Mouse (Mus musculus): Measurements from ENCODE around the gene Atg13.

The Atg13 gene

GRCm38 (mm10) chr2:91649553-91650359, 60.6 kb downstream of the Atg13 start, which contains the start of the genes Zfp408 and Arhgap1:
TSS of gene Zfp408 (minus strand) at chr2:91649791.
TSS of gene Arhgap1 (plus strand) at chr2:91649860.
- in situ Hi-C loops (cut with MboI, MseI) = loop anchor here (10.0 kb wide), 1 partner anchor 1265 kb away; the partner anchor contains the start of gene Syt13

GRCm38 (mm10) chr2:91649152-91649551, 61.2 kb downstream of the Atg13 start:
- in situ Hi-C loops (cut with MboI, MseI) = loop anchor here (10.0 kb wide), 1 partner anchor 1266 kb away; the partner anchor contains the start of gene Syt13

- in situ Hi-C loops (cut with MboI, MseI) = loop anchor here (10.0 kb wide), 1 partner anchor 1268 kb away; the partner anchor contains the start of gene Syt13
Measured at GRCm38 (mm10) chr2:91646733-91647132, 63.6 kb downstream of the Atg13 start.

GRCm38 (mm10) chr2:91645811-91646210, 64.6 kb downstream of the Atg13 start:
- in situ Hi-C loops (cut with MboI, MseI) = loop anchor here (10.0 kb wide), 1 partner anchor 1269 kb away; the partner anchor contains the start of gene Syt13

- in situ Hi-C loops (cut with MboI, MseI) = loop anchor here (10.0 kb wide), 1 partner anchor 1269 kb away; the partner anchor contains the start of gene Syt13
Measured at GRCm38 (mm10) chr2:91645354-91645753, 65.0 kb downstream of the Atg13 start.

GRCm38 (mm10) chr2:91644021-91644420, 66.4 kb downstream of the Atg13 start:
- in situ Hi-C loops (cut with MboI, MseI) = loop anchor here (10.0 kb wide), 1 partner anchor 1271 kb away; the partner anchor contains the start of gene Syt13

GRCm38 (mm10) chr2:91642825-91643415, 67.5 kb downstream of the Atg13 start:
- in situ Hi-C loops (cut with MboI, MseI) = loop anchor here (10.0 kb wide), 1 partner anchor 1272 kb away; the partner anchor contains the start of gene Syt13

GRCm38 (mm10) chr2:91638931-91639330, 71.4 kb downstream of the Atg13 start:
- in situ Hi-C loops (cut with MboI, MseI) = no loop called here

GRCm38 (mm10) chr2:91636727-91637338, 73.5 kb downstream of the Atg13 start:
- in situ Hi-C loops (cut with MboI, MseI) = no loop called here

- in situ Hi-C loops (cut with MboI, MseI) = no loop called here
Measured at GRCm38 (mm10) chr2:91636229-91636628, 74.1 kb downstream of the Atg13 start, which contains the start of gene F2. TSS of gene F2 (minus strand) at chr2:91636414.

GRCm38 (mm10) chr2:91635486-91635885, 74.9 kb downstream of the Atg13 start:
- in situ Hi-C loops (cut with MboI, MseI) = no loop called here

GRCm38 (mm10) chr2:91634841-91635240, 75.5 kb downstream of the Atg13 start:
- in situ Hi-C loops (cut with MboI, MseI) = no loop called here

GRCm38 (mm10) chr2:91633334-91633977, 76.9 kb downstream of the Atg13 start:
- in situ Hi-C loops (cut with MboI, MseI) = no loop called here

- in situ Hi-C loops (cut with MboI, MseI) = no loop called here
Measured at GRCm38 (mm10) chr2:91632316-91632715, 78.1 kb downstream of the Atg13 start.

- in situ Hi-C loops (cut with MboI, MseI) = no loop called here
Measured at GRCm38 (mm10) chr2:91631826-91632225, 78.5 kb downstream of the Atg13 start.

GRCm38 (mm10) chr2:91630384-91630783, 80.0 kb downstream of the Atg13 start:
- in situ Hi-C loops (cut with MboI, MseI) = no loop called here

- in situ Hi-C loops (cut with MboI, MseI) = no loop called here
Measured at GRCm38 (mm10) chr2:91629682-91630081, 80.7 kb downstream of the Atg13 start.

- in situ Hi-C loops (cut with MboI, MseI) = no loop called here
Measured at GRCm38 (mm10) chr2:91628171-91628570, 82.2 kb downstream of the Atg13 start.

- in situ Hi-C loops (cut with MboI, MseI) = no loop called here
Measured at GRCm38 (mm10) chr2:91627486-91627885, 82.9 kb downstream of the Atg13 start.
